Comparison of ENCODE assay signal across 1 mouse cellular context in the genomic region with DNA sequence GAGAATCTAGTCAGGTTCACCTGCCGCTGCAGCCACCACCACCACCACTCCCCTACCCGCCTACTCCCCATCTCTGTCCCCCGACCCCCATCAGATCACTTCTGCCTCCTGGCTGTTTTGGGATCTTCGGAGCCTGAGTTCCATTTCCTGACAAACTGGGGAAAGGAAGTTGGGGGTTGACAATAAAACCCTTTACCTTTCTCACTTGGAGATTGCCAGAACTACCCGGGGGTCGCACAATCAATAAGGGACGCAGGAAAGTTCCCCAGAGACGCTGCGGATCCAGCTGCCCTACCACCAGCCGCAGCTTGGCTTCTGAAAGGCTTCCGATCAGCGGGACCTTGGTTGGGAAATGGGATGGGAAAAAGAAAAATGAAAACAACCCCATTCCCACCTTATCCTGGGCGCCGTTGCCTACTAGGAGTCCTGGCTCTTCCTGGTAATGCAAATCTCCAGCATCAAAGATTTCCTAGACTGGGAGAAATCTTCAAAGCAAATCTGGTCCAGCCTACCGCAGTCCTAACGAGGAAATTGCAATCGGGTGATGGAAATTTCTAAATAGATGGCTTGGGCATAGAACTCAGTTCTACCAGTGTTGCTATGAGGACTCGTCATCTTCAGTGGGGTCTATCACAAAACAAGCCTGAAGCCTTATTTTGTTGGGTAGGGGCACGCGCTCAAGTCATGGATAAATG.
TF ChIP-seq lines count a peak whose summit lies in the region.

No protein-coding gene starts in this region.

TF ChIP-seq in MEL, 35 proteins besides CTCF, POLR2A, EP300 and RAD21:
- no peak for TF ChIP-seq SMC3 (IDR thresholded peaks at IDR 0.05; ENCODE audit: low read depth, low read length)
- TF ChIP-seq ZC3H11A (IDR thresholded peaks at IDR 0.05; ENCODE audit: low read depth, low read length): no peak
- TF ChIP-seq GATA1 (IDR thresholded peaks at IDR 0.05; ENCODE audit: low read depth, low read length): peak; percentile 55; the same call in 1 of the 2 replicates
- no peak for TF ChIP-seq MAZ (IDR thresholded peaks at IDR 0.05; ENCODE audit: low read depth, low read length)
- TF ChIP-seq E2F4 (IDR thresholded peaks at IDR 0.05; ENCODE audit: borderline replicate concordance, low read depth, low read length): 0 out of 2 replicates have a peak, but pooled peaks have one; percentile 7
- TF ChIP-seq MEF2A (IDR thresholded peaks at IDR 0.05; ENCODE audit: extremely low read depth, insufficient replicate concordance, low read depth, low read length, poor library complexity, severe bottlenecking): no peak
- TF ChIP-seq CHD2 (IDR thresholded peaks at IDR 0.05; ENCODE audit: low read length): no peak
- no peak for TF ChIP-seq MAFK (IDR thresholded peaks at IDR 0.05; ENCODE audit: borderline replicate concordance, low read depth, low read length)
- TF ChIP-seq USF1 (IDR thresholded peaks at IDR 0.05; ENCODE audit: low read depth, low read length): no peak
- TF ChIP-seq NELFE (IDR thresholded peaks at IDR 0.05; ENCODE audit: low read depth, low read length): no peak
- TF ChIP-seq SIN3A (IDR thresholded peaks at IDR 0.05; ENCODE audit: low read length): no peak
- TF ChIP-seq GABPA (IDR thresholded peaks at IDR 0.05; ENCODE audit: low read depth, low read length): no peak
- no peak for TF ChIP-seq TAL1 (IDR thresholded peaks at IDR 0.05; ENCODE audit: low read length)
